ENCODE assay signal across 10 mouse cellular contexts in genomic region chr19:36896791-36897569, GRCm38 (mm10). TPM values are rescaled to one million over a fixed set of nuclear protein-coding genes. Genes with fewer than 3 reads are reported as not detected.
DNase-seq lines count a peak whose midpoint lies in the region; ATAC-seq lines count a peak whose summit lies in the region.
"Had no signal": no experiment of that assay in that cellular context is flagged by ENCODE, and none has a peak within 500 bp of the region (broad histone marks: within the 10 kb centered on the region; RNA-seq: fewer than 3 reads in every experiment).

No protein-coding gene starts in this region.

- peaks cover 5% of the 10 kb centered on the region for H3K4me1 ChIP-seq in heart, embryonic 12.5 days (replicated peaks)
- H3K4me1 ChIP-seq in forebrain, embryonic 15.5 days = peaks cover 15% of the 10 kb centered on the region
- H3K4me1 ChIP-seq in midbrain, embryonic 10.5 days = peaks cover 30% of the 10 kb centered on the region
- H3K4me1 ChIP-seq in neural tube, embryonic 15.5 days = peaks cover 12% of the 10 kb centered on the region

- H3K27me3 ChIP-seq in heart, embryonic 12.5 days (replicated peaks) = no peaks in the 10 kb centered on the region
- no peaks in the 10 kb centered on the region for H3K27me3 ChIP-seq in forebrain, embryonic 15.5 days
- no peaks in the 10 kb centered on the region for H3K27me3 ChIP-seq in midbrain, embryonic 10.5 days (ENCODE audit: low read depth, poor library complexity, severe bottlenecking)
- no peaks in the 10 kb centered on the region for H3K27me3 ChIP-seq in neural tube, embryonic 15.5 days (replicated peaks)
- H3K27me3 ChIP-seq: megakaryocyte, embryonic 14.5 days had no signal

- no peak overlapping the region for H3K27ac ChIP-seq in heart, embryonic 12.5 days (ENCODE audit: poor library complexity, severe bottlenecking)
- peak overlapping the region; percentile 59 for H3K27ac ChIP-seq in forebrain, embryonic 15.5 days (replicated peaks)
- H3K27ac ChIP-seq in midbrain, embryonic 10.5 days (replicated peaks) = peak overlapping the region; percentile 80
- peak overlapping the region; percentile 67 for H3K27ac ChIP-seq in neural tube, embryonic 15.5 days (replicated peaks)

- ATAC-seq in heart, embryonic 12.5 days (ENCODE audit: insufficient number of reproducible peaks, low FRiP score) = no peak
- peak; percentile 81 for ATAC-seq in forebrain, embryonic 15.5 days (replicated peaks)
- peak; percentile 87 for ATAC-seq in neural tube, embryonic 15.5 days (ENCODE audit: low FRiP score)

- no peaks in the 10 kb centered on the region for H3K9me3 ChIP-seq in heart, embryonic 12.5 days (replicated peaks)
- H3K9me3 ChIP-seq in forebrain, embryonic 15.5 days = no peaks in the 10 kb centered on the region
- H3K9me3 ChIP-seq in midbrain, embryonic 10.5 days (replicated peaks) = no peaks in the 10 kb centered on the region
- H3K9me3 ChIP-seq in neural tube, embryonic 15.5 days (replicated peaks) = no peaks in the 10 kb centered on the region

- 28% methylated on average over 10 of the region's 10 CpGs for WGBS in heart, embryonic 12.5 days
- 4% methylated on average over 10 of the region's 10 CpGs for WGBS in forebrain, embryonic 15.5 days
- 11% methylated on average over 10 of the region's 10 CpGs for WGBS in midbrain, embryonic 10.5 days
- 5% methylated on average over 10 of the region's 10 CpGs for WGBS in neural tube, embryonic 15.5 days

- no peak overlapping the region for H3K9ac ChIP-seq in heart, embryonic 12.5 days
- no peak overlapping the region for H3K9ac ChIP-seq in forebrain, embryonic 15.5 days (replicated peaks)
- H3K9ac ChIP-seq in neural tube, embryonic 15.5 days (replicated peaks) = no peak overlapping the region

- H3K4me2 ChIP-seq in heart, embryonic 12.5 days = no peak overlapping the region
- no peak overlapping the region for H3K4me2 ChIP-seq in forebrain, embryonic 15.5 days (replicated peaks)
- H3K4me2 ChIP-seq in neural tube, embryonic 15.5 days = no peak overlapping the region

- peak; percentile 83 for DNase-seq in heart, adult 11 months
- peak; percentile 77 for DNase-seq in midbrain, embryonic 10.5 days (ENCODE audit: low spot score)
- DNase-seq in thymus, postnatal 25 days = no peak
- DNase-seq in urinary bladder, postnatal 36 days (ENCODE audit: low spot score in 2 of 2) = no peak
- DNase-seq in cerebellum, adult 11-12 months = no peak
- DNase-seq: kidney, postnatal 14 days had no signal

- peaks cover 23% of the 10 kb centered on the region for H3K36me3 ChIP-seq in heart, embryonic 12.5 days
- peaks cover 21% of the 10 kb centered on the region for H3K36me3 ChIP-seq in forebrain, embryonic 15.5 days
- peaks cover 32% of the 10 kb centered on the region for H3K36me3 ChIP-seq in midbrain, embryonic 10.5 days
- peaks cover 24% of the 10 kb centered on the region for H3K36me3 ChIP-seq in neural tube, embryonic 15.5 days

- H3K4me3 ChIP-seq in heart, embryonic 12.5 days = no peak overlapping the region
- no peak overlapping the region for H3K4me3 ChIP-seq in forebrain, embryonic 15.5 days
- H3K4me3 ChIP-seq in midbrain, embryonic 10.5 days = peak overlapping the region; percentile 28
- no peak overlapping the region for H3K4me3 ChIP-seq in neural tube, embryonic 15.5 days (replicated peaks)
- H3K4me3 ChIP-seq: megakaryocyte, embryonic 14.5 days had no signal

RNA-seq across cellular contexts. Expression of gene Fgfbp3, which starts 22.4 kb away (rescaled TPM):
- polyA plus RNA-seq in heart, embryonic 12.5 days (2016; fragmentation: Nextera tagmentation; extraction: Ambion mirVana) = 5.2 and 5.3 TPM in 2 replicates
- 27.2 and 33.4 TPM in 2 replicates for polyA plus RNA-seq in forebrain, embryonic 15.5 days (2015; fragmentation: Nextera tagmentation; extraction: Ambion mirVana)
- polyA plus RNA-seq in midbrain, embryonic 10.5 days (2016; fragmentation: Nextera tagmentation; extraction: Ambion mirVana) = 23.9 and 33.3 TPM in 2 replicates
- polyA plus RNA-seq in neural tube, embryonic 15.5 days (2015; fragmentation: Nextera tagmentation; extraction: Ambion mirVana) = 70.8 and 91.9 TPM in 2 replicates

RNA-seq across cellular contexts. Expression of gene Btaf1, which starts 28.9 kb away (rescaled TPM):
- 13.8 and 14.1 TPM in 2 replicates for polyA plus RNA-seq in heart, embryonic 12.5 days (2016; fragmentation: Nextera tagmentation; extraction: Ambion mirVana)
- polyA plus RNA-seq in forebrain, embryonic 15.5 days (2015; fragmentation: Nextera tagmentation; extraction: Ambion mirVana) = 10.4 and 11.3 TPM in 2 replicates
- 17.5 and 19.2 TPM in 2 replicates for polyA plus RNA-seq in midbrain, embryonic 10.5 days (2016; fragmentation: Nextera tagmentation; extraction: Ambion mirVana)
- 7.6 and 8.1 TPM in 2 replicates for polyA plus RNA-seq in neural tube, embryonic 15.5 days (2015; fragmentation: Nextera tagmentation; extraction: Ambion mirVana)

Comparison
In these comparisons a context has a peak if more than half of its experiments do, and no peak if none do; other contexts are left out.
1. DNase-seq: peak in heart, adult 11 months (single experiment) and midbrain, embryonic 10.5 days (single experiment); none in thymus, postnatal 25 days (single experiment), urinary bladder, postnatal 36 days (0 of 2) and cerebellum, adult 11-12 months (single experiment).